Mouse (Mus musculus): Measurements from ENCODE around the gene Ndufa4. TPM values are rescaled to one million over a fixed set of nuclear protein-coding genes. Genes with fewer than 3 reads are reported as not detected.

The Ndufa4 gene
- 895 and 918 TPM in 2 replicates for polyA plus RNA-seq (2015; fragmentation: Nextera tagmentation; extraction: Ambion mirVana)

- Histone ChIP-seq H3K9me3 (ENCODE audit: control insufficient read depth, low read length) (no peaks in the 10 kb centered on the region), H3K36me3 (ENCODE audit: control insufficient read depth, insufficient read depth, low read length) (peaks cover 9% of the 10 kb centered on the region), H3K27ac (ENCODE audit: low read length) (peak within 1 kb of the TSS; percentile 89), H3K9ac (ENCODE audit: low read length) (peak within 1 kb of the TSS; percentile 91), H3K4me3 (ENCODE audit: low read length) (peak within 1 kb of the TSS; percentile 94), H3K27me3 (ENCODE audit: control insufficient read depth, insufficient read depth, low read depth, low read length) (no peaks in the 10 kb centered on the region), H3K4me1 (replicated peaks; ENCODE audit: control insufficient read depth, insufficient read depth, low read length) (peaks cover 14% of the 10 kb centered on the region), H3K4me2 (ENCODE audit: low read depth, low read length) (peak within 1 kb of the TSS; percentile 80)
- under 1% methylated on average over 59 of the region's 59 CpGs for WGBS
- ATAC-seq (ENCODE audit: low read depth): peak; percentile 98
Observed at GRCm38 (mm10) chr6:11907269-11908032, at the start of gene Ndufa4, which contains the start of gene Phf14. Ndufa4 (minus strand) TSS chr6:11907497. Phf14 (plus strand) TSS chr6:11907809.

- Histone ChIP-seq H3K27ac (ENCODE audit: low read length) (no peak overlapping the region), H3K9me3 (ENCODE audit: control insufficient read depth, low read length) (no peaks in the 10 kb centered on the region), H3K27me3 (ENCODE audit: control insufficient read depth, insufficient read depth, low read depth, low read length) (no peaks in the 10 kb centered on the region), H3K9ac (ENCODE audit: low read length) (no peak overlapping the region), H3K36me3 (ENCODE audit: control insufficient read depth, insufficient read depth, low read length) (peaks cover under 1% of the 10 kb centered on the region; the same call in 1 of the 2 replicates), H3K4me3 (ENCODE audit: low read length) (no peak overlapping the region), H3K4me2 (ENCODE audit: low read depth, low read length) (no peak overlapping the region), H3K4me1 (replicated peaks; ENCODE audit: control insufficient read depth, insufficient read depth, low read length) (no peaks in the 10 kb centered on the region)
- WGBS: 85% methylated on average over 1 of the region's 1 CpGs
- no peak for ATAC-seq (ENCODE audit: low read depth)
Observed at GRCm38 (mm10) chr6:11948100-11948499, 40.8 kb upstream of the Ndufa4 start.

GRCm38 (mm10) chr6:11942089-11942488 is 34.8 kb upstream of the Ndufa4 start:
- no peak overlapping the region for H3K4me3 ChIP-seq (ENCODE audit: low read length)
- no peak overlapping the region for H3K4me2 ChIP-seq (ENCODE audit: low read depth, low read length)
- no peaks in the 10 kb centered on the region for H3K4me1 ChIP-seq (replicated peaks; ENCODE audit: control insufficient read depth, insufficient read depth, low read length)
- no peaks in the 10 kb centered on the region for H3K9me3 ChIP-seq (ENCODE audit: control insufficient read depth, low read length)
- H3K36me3 ChIP-seq (ENCODE audit: control insufficient read depth, insufficient read depth, low read length): peaks cover 10% of the 10 kb centered on the region
- no peaks in the 10 kb centered on the region for H3K27me3 ChIP-seq (ENCODE audit: control insufficient read depth, insufficient read depth, low read depth, low read length)
- H3K9ac ChIP-seq (ENCODE audit: low read length): no peak overlapping the region
- no peak overlapping the region for H3K27ac ChIP-seq (ENCODE audit: low read length)
- WGBS: 92% methylated on average over 4 of the region's 4 CpGs
- no peak for ATAC-seq (ENCODE audit: low read depth)

- no peak for ATAC-seq (ENCODE audit: low read depth)
- H3K9ac ChIP-seq (ENCODE audit: low read length): no peak overlapping the region
- no peak overlapping the region for H3K4me2 ChIP-seq (ENCODE audit: low read depth, low read length)
- no peaks in the 10 kb centered on the region for H3K4me1 ChIP-seq (replicated peaks; ENCODE audit: control insufficient read depth, insufficient read depth, low read length)
- H3K27me3 ChIP-seq (ENCODE audit: control insufficient read depth, insufficient read depth, low read depth, low read length): no peaks in the 10 kb centered on the region
- no peaks in the 10 kb centered on the region for H3K9me3 ChIP-seq (ENCODE audit: control insufficient read depth, low read length)
- H3K4me3 ChIP-seq (ENCODE audit: low read length): no peak overlapping the region
- peaks cover 10% of the 10 kb centered on the region for H3K36me3 ChIP-seq (ENCODE audit: control insufficient read depth, insufficient read depth, low read length)
- no peak overlapping the region for H3K27ac ChIP-seq (ENCODE audit: low read length)
Observed at GRCm38 (mm10) chr6:11940895-11941294, 33.6 kb upstream of the Ndufa4 start.

GRCm38 (mm10) chr6:11933403-11933802 is 26.1 kb upstream of the Ndufa4 start:
- H3K9ac ChIP-seq (ENCODE audit: low read length): no peak overlapping the region
- no peak for ATAC-seq (ENCODE audit: low read depth)
- WGBS: 95% methylated on average over 7 of the region's 7 CpGs
- no peak overlapping the region for H3K4me2 ChIP-seq (ENCODE audit: low read depth, low read length)
- H3K27ac ChIP-seq (ENCODE audit: low read length): no peak overlapping the region
- H3K36me3 ChIP-seq (ENCODE audit: control insufficient read depth, insufficient read depth, low read length): peaks cover 6% of the 10 kb centered on the region; the same call in 1 of the 2 replicates
- no peak overlapping the region for H3K4me3 ChIP-seq (ENCODE audit: low read length)
- 0 out of 2 replicates have a peak, but pooled peaks cover 2% of the 10 kb centered on the region for H3K4me1 ChIP-seq (replicated peaks; ENCODE audit: control insufficient read depth, insufficient read depth, low read length)
- no peaks in the 10 kb centered on the region for H3K27me3 ChIP-seq (ENCODE audit: control insufficient read depth, insufficient read depth, low read depth, low read length)
- no peaks in the 10 kb centered on the region for H3K9me3 ChIP-seq (ENCODE audit: control insufficient read depth, low read length)

GRCm38 (mm10) chr6:11927485-11927884 is 20.2 kb upstream of the Ndufa4 start:
- H3K4me2 ChIP-seq (ENCODE audit: low read depth, low read length): peak overlapping the region; percentile 77

GRCm38 (mm10) chr6:11926082-11926595 is 18.8 kb upstream of the Ndufa4 start:
- Histone ChIP-seq H3K9me3 (ENCODE audit: control insufficient read depth, low read length) (no peaks in the 10 kb centered on the region), H3K9ac (ENCODE audit: low read length) (peak overlapping the region; percentile 95), H3K4me2 (ENCODE audit: low read depth, low read length) (peak overlapping the region; percentile 77), H3K4me3 (ENCODE audit: low read length) (peak overlapping the region; percentile 72), H3K36me3 (ENCODE audit: control insufficient read depth, insufficient read depth, low read length) (no peaks in the 10 kb centered on the region), H3K27ac (ENCODE audit: low read length) (peak overlapping the region; percentile 94), H3K4me1 (replicated peaks; ENCODE audit: control insufficient read depth, insufficient read depth, low read length) (peaks cover 15% of the 10 kb centered on the region), H3K27me3 (ENCODE audit: control insufficient read depth, insufficient read depth, low read depth, low read length) (no peaks in the 10 kb centered on the region)
- peak; percentile 87 for ATAC-seq (ENCODE audit: low read depth)
- under 1% methylated on average over 35 of the region's 40 CpGs for WGBS

More at GRCm38 (mm10) chr6:11927485-11927884, 20.2 kb upstream of the Ndufa4 start:
- no peak overlapping the region for H3K9ac ChIP-seq (ENCODE audit: low read length)
- no peak overlapping the region for H3K27ac ChIP-seq (ENCODE audit: low read length)
- H3K9me3 ChIP-seq (ENCODE audit: control insufficient read depth, low read length): no peaks in the 10 kb centered on the region
- 0 out of 2 replicates have a peak, but pooled peaks cover 2% of the 10 kb centered on the region for H3K36me3 ChIP-seq (ENCODE audit: control insufficient read depth, insufficient read depth, low read length)
- H3K4me3 ChIP-seq (ENCODE audit: low read length): peak overlapping the region; percentile 72; the same call in 1 of the 2 replicates
- no peaks in the 10 kb centered on the region for H3K27me3 ChIP-seq (ENCODE audit: control insufficient read depth, insufficient read depth, low read depth, low read length)
- WGBS: 46% methylated on average over 6 of the region's 6 CpGs
- peaks cover 15% of the 10 kb centered on the region for H3K4me1 ChIP-seq (replicated peaks; ENCODE audit: control insufficient read depth, insufficient read depth, low read length)
- no peak for ATAC-seq (ENCODE audit: low read depth)

GRCm38 (mm10) chr6:11925496-11926041 is 18.3 kb upstream of the Ndufa4 start:
- 0% methylated on average over 20 of the region's 20 CpGs for WGBS

GRCm38 (mm10) chr6:11908170-11908569 is 873 bp upstream of the Ndufa4 start:
- Histone ChIP-seq H3K9me3 (ENCODE audit: control insufficient read depth, low read length) (no peaks in the 10 kb centered on the region), H3K4me1 (replicated peaks; ENCODE audit: control insufficient read depth, insufficient read depth, low read length) (peaks cover 14% of the 10 kb centered on the region), H3K27ac (ENCODE audit: low read length) (peak overlapping the region; percentile 89), H3K4me3 (ENCODE audit: low read length) (peak overlapping the region; percentile 94), H3K36me3 (ENCODE audit: control insufficient read depth, insufficient read depth, low read length) (peaks cover 9% of the 10 kb centered on the region), H3K9ac (ENCODE audit: low read length) (peak overlapping the region; percentile 91), H3K4me2 (ENCODE audit: low read depth, low read length) (peak overlapping the region; percentile 80), H3K27me3 (ENCODE audit: control insufficient read depth, insufficient read depth, low read depth, low read length) (no peaks in the 10 kb centered on the region)
- WGBS: 25% methylated on average over 7 of the region's 7 CpGs
- peak; percentile 8; the same call in 1 of the 2 replicates for ATAC-seq (ENCODE audit: low read depth)

More at GRCm38 (mm10) chr6:11925496-11926041, 18.3 kb upstream of the Ndufa4 start:
- peak; percentile 97 for ATAC-seq (ENCODE audit: low read depth)
- Histone ChIP-seq H3K9ac (ENCODE audit: low read length) (peak overlapping the region; percentile 95), H3K4me1 (replicated peaks; ENCODE audit: control insufficient read depth, insufficient read depth, low read length) (peaks cover 15% of the 10 kb centered on the region), H3K9me3 (ENCODE audit: control insufficient read depth, low read length) (no peaks in the 10 kb centered on the region), H3K36me3 (ENCODE audit: control insufficient read depth, insufficient read depth, low read length) (no peaks in the 10 kb centered on the region), H3K4me3 (ENCODE audit: low read length) (peak overlapping the region; percentile 72), H3K4me2 (ENCODE audit: low read depth, low read length) (peak overlapping the region; percentile 77), H3K27ac (ENCODE audit: low read length) (peak overlapping the region; percentile 94), H3K27me3 (ENCODE audit: control insufficient read depth, insufficient read depth, low read depth, low read length) (no peaks in the 10 kb centered on the region)

Measured in lung, embryonic 16.5 days (tissue).